Mouse (Mus musculus) lung, adult 18-20 months (tissue): ENCODE measurements around the gene Slc25a48.

Source experiments
- DNase-seq, 2 experiments: peaks; one replicate each; pipeline ENCODE4 v3.0.0; 2022; ENCODE audit warnings: mixed read lengths in 2 of 2

Gene Slc25a48

DNA sequence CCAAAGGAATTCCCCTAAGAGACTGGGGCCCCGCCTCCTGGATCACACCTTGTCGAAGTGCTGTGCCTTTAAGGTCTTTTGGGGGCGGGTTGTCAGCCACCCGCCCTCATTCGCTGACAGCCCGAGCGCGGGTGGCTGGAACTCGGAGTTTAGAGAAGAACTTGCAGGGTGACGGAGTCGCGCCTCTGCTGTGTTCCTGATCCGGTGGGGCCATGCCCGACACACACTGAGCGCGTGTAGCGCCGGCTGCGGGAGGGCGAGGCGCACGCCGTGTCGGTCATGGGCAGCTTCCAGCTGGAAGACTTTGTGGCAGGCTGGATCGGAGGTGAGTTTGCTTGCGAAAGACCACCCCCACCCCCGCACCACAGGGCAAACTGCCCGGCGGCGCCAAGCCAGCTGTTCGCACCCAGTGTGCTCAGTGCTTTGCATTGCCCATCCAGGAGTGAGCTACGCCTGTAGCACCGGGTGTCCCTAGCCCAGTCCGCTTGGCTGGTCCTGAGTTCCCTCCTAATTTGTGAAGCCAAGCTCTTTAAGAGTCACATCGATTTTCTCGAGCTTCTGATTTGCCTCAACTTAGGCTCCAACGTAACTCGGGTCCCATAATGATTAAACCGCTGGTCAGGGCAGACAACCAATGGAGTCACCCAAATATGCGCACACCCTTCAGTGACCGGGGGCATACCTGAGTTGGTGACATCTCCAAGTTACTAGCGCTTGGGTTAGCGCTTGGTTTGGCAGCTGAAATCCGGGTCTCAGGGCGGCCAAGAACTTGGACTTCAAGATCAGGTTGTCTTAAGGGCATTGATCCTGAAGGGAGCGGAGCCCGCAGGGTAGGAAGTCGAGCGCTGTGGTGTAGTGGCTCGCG, at the start of gene Slc25a48:
Slc25a48 (plus strand) TSS at position 145 of the 865 bp plus-strand sequence.
- peak; percentile 42 to 50 for DNase-seq

DNA sequence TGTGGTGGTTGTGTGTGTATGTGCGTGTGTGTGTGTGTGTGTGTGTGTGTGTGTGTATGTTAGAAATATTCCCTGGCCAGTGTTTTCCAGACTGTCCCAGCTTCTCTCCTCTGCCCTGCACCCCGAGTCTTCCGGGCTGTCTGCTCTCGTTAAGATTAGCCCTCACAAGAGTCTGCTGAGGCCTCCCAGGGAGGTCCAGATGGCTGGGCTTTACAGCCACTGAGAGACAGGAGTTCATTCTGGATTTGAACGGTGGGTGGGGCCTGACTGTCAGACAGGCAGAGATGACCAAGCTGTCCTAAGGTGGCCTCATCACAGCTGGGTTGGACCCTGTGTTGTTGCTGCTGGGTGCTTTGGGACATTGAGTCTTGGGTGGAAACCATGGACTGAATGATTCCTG, 40.6 kb upstream of the Slc25a48 start:
- DNase-seq = peak in 1 of 2 experiments; percentile 19

DNA sequence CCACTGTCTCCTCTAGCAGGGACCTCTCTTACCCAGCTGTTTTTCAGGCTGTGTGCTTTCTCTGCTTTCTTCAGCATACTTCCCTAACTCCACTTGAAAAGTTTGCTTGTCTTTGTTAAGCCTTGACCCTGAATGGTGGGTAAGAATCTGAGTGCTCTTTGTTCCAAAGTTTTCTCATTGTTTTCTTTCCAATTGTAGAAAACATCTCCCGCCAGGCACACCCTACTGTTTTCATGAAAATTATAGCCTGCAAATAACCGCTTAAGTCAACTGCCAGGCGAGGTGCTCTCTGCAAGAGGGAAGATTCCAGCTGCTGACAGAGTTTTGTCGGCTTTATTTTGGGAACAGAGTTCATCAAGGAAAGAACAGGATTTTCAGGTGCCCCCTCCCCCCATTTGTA, 37.0 kb upstream of the Slc25a48 start:
- DNase-seq = no peak

DNA sequence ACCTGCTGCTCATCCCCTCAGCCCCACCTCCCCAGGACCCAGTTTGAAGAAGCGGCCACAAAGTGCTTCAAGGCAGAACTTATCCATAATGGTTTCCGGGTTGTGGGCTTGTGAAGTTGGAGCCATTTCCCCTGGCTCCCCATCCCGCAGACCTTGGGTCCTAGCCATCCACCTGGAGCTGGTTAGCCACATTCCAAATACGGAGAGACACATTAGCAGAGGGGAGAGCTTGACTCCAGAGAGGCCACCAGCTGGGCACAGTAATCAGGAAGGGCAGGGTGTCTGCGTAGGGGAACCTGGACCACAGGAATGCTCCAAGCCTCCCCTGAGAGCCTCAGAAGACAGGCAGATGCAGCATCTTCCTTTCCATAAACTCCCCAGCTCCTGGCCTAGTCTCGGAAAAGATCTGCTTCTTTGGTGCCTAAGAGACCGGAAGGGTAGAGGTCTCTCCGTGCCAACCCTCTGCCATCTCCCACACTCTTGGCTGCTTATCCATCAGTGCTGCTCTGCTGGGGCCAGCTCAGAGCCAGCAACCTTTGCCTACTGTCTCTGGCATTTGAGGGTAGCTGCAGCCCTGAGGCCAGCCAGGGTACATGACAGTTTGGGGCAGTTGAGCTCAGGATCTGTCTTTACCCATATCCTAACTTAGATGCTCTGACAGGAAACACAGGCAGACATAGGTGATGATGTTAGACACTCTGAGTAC, 34.6 kb upstream of the Slc25a48 start:
- DNase-seq = no peak

DNA sequence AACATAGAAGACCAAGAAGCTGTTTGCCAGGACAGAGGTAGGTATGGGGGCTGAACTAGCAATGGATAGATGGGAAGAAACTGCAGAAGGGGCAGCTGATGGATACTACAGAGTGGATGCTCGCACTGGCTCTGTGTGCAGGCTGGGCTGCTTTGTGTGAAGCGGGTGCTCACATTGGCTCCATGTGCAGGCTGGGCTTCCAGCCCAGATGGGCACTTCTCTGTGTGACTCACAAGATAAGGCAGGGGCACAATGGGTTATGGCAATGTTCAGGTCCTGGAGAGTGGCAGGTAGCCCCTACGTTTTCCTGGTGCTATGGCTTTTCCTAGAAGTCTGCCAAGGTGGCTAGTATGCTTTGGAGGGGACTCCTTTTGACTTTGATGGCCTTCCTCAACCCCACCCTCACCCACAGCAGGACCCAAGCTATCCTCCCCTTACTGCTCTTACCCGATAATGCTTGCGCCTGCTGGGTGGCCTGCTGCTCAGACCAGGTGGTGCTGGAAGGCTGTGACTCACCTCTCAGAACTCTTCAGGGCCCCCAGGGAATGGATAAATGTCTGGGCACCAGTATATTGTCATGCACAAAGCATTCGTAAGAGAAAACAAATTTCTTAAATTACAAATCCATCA, 33.5 kb upstream of the Slc25a48 start:
- DNase-seq = no peak

DNA sequence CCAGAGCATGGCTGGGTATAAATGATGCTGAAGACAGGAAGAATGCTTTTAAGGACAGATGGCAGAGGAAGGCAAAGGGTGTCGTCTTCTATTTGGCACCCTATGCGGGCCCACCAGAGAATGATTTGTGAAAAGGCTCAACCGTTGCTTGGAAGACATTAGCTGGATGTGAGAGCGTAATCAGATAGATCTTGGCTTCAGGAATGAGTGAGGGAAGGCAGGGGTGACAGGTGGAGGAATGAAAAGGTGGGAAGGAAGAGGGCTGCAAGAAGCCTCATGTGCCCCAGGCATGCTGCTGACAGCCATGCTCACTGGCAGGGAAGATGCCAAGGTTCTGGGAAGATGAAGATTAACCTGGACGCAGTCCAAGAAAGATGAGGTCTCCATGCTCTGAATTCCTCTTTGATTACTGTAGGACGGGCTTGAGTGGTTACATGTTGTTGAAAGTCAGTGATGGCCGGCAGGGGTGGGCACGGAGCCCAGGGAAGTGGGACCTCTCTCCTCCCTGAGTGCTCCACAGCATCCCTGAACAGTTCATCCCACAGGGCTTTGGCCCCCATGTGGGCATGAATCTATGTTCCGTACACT, 25.8 kb upstream of the Slc25a48 start:
- no peak for DNase-seq

DNA sequence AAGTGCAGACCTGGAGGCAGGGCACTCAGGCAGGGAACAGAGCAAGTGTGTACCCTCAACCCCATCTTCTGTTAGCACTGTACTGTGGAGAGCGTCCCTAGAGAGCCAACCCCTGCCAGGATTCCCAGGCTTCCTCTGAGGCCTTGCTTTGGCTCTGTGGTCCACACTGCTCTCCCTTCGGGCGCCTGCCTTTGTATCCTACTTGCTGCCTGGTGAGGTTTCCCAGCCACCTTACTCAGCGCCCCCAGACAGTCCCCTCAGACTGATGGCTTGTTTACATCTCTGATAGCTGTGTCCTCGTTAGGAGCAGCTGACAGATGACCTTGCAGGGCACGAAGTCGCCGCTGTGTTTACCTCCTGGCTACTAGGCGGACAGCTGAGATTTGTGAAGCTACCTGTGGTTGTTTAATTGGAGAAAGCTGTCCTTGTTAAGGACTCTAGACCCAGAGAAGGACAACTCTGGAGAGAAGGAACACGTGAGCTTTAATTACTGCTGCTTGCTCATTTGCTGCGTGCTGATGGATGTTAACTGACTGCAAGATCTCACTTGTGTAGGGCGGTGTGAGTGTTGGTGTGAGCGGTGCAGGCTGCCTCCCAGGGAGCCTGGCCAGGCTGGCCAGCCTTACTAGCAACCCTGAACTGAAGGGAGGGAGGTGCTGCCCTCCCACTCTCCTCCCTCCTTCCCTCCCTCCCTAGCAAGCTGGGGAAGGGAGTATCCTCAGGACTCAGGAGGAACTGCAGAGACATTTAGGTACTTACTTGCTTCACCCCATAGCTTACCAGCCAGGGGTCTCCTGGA, 19.3 kb upstream of the Slc25a48 start:
- DNase-seq = peak in 1 of 2 experiments; percentile 40

DNA sequence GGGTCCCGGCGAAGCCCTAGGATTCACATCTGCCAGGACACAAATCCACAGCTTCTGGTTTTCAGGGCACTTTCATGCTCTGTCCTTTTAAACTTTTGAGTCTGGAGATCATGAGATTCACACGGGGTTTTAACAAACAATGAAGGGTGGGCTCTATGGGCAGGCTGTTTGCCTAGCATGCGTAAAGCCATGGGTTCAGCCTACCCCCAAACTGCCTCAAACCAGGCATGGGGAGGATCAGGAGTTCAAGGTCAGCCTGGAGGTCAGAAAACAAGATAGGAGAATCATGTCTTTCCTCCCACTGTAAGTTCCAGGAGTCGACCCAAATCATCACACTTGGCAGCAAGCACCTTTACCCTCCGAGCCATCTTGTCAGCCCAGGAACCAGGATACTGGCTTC, 18.6 kb upstream of the Slc25a48 start:
- DNase-seq = no peak

DNA sequence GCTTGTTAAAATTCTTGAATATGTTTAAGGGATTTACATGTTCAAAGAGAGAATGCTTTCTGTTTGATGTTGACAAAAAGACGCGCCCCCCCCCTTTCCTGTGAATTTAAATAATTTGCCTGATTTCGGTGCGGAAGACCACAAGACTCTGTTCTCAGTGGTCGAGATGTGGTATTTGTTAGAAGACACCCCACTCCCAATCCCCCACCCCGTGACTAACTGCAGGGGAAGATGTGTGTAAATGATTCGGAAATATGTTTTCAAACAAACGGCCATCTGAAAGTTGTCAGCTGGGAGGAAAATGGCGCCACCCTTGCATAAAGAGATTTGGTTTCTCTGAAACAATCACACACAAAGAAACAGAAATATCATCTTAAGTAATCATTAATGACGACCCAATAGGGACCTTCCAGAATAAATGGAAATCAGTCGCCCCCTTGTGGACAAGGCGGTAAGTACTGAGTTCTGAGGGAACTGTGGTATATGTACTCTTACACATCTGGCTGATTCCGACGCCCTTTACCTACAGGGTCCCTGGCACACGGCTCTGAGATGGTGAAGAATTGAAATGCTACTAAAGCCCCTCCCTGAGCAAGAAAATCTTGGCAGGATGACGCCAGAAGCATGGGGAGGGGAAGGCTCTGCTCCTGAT, 16.0 kb upstream of the Slc25a48 start:
- DNase-seq = peak; percentile 52 to 62

DNA sequence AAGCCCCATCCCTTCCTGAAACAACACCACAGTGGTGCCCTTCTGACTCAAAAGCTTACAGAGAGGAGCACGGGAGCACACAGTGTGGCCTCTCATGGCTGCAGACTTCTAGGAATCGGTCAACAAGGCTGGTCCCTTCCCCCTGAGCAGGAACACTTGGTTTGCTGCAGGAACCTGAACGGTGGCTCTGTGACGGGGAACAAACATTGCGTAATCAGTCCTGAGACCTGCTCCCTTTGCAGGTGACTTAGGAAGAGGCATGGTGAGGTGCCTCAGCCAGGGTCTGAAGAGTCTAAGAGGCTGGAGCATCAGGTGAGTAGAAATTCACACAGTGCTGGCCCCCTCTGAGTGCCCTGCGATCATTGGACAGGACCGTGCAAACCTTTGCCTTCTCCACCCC, 12.2 kb upstream of the Slc25a48 start:
- DNase-seq = peak; percentile 28 to 61

DNA sequence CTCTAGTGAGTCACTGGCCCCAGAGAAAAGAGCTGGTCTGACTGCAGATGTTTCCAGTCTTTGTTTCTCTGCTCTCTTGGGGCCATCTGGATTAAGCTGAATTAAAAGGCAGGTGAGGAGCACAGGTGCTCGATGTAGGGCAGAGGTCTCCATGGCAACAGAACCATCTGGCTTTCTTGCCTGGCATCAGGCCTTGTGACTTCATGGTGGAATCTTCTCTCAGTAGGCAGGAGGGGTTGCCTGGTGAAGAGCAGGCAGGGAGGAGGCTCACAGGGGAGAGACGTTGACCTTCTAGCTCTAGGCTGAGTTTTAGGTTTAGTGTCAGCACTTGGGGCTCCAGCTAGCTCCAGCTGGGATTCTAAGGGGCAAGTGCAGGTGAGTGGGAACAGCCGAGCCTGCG, 11.8 kb upstream of the Slc25a48 start, which contains the start of gene Gm3045:
Gm3045 (plus strand) TSS at position 230 of the 400 bp plus-strand sequence.
- DNase-seq = no peak

DNA sequence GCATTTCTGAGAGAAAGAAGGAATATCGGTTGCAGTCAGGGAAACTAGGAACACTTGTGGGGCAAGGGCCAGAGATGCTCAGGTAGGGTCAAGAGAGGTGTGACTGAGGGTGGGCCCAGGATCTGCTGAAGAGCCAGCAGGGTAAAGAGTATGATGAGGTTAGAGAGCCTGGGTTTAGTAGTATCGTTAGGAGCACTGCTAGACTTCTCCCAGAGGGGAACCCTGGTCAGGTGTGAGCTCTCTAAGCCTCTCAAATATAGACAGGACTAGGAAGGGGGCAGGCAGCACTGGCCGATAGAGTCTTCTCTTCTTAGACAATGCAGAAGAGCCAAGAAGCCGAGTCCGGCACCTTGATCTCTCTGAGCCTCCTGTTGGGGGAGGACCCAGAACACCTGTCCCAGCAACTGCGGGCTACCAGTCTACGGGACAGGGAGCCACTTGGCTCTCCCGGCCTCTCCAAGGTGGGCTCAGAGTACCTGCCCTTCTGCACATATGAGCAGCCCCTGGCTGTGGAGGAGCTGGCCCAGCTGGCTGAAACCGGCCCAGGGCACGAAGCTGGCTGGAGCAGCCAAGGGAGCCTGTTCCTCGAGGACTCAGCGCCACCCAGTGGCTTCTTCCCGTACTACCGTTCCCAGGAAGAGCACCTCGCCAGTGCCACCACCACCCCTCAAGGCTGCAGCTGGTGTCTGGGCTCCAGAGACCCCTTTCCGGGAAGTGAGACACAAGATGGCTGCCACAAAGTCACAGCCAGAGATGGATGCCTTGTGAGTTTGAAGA, 9.2 kb upstream of the Slc25a48 start:
- peak; percentile 36 to 58 for DNase-seq

DNA sequence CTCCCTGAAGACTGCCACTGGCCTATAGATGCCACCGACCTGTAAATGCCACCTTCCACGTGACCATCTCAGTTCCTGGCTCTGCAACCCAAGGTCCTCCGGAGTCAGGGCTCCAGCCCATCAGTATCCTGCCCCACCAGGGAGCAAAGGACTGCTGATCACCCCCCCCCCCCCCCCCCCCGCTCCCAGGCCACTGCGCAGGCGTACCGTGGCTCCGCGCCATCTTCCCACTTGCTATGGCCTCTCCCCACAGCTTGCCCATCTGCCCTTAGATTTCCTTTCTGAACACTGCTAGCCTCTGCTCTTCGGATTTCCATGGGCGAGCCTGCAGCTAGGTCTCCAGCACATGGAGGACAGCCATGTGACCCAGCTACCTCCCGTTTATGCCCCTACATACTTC, 5.7 kb upstream of the Slc25a48 start:
- DNase-seq = no peak

DNA sequence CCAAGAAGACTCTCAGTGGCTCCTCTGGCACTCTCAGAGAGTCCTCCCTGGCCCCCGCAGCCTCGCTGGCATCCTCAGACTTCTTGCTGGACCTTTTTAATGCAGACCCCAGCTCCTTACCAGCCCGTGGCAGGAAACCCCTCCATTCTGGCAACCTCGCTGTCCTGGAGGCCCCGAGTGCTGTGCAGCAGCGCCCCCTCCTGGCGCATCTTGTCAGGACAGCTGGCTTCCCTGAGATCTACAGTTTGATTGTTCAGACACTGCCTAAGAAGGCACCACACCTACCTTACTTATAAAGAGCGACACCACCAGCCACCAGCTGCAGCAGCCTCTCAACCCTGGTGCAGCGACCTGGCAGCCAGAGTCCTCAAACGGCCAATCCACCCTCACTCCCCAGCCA, 4.7 kb upstream of the Slc25a48 start:
- peak; percentile 18 to 32 for DNase-seq

DNA sequence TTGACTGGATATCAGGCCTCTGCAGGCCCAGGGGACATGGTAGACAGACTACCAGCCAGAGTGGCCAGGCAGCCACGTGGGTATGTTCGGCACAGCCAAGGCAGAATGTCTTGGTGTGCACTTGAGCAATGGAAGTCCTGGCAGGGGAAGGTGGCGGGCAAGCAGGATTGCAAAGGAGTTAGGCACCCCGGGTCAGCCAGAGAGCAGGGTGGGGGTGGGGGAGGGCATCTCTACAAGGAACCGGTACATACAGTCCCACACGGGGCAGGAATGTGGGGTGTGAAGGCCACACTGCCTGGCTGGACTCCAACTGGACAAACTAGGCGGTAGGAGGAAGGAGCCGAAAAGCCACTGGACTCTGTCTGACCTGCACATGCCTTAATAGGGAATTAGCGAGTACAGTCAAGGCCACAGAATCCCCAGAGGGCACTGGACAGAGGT, 3.8 kb upstream of the Slc25a48 start:
- peak; percentile 57 to 76 for DNase-seq

DNA sequence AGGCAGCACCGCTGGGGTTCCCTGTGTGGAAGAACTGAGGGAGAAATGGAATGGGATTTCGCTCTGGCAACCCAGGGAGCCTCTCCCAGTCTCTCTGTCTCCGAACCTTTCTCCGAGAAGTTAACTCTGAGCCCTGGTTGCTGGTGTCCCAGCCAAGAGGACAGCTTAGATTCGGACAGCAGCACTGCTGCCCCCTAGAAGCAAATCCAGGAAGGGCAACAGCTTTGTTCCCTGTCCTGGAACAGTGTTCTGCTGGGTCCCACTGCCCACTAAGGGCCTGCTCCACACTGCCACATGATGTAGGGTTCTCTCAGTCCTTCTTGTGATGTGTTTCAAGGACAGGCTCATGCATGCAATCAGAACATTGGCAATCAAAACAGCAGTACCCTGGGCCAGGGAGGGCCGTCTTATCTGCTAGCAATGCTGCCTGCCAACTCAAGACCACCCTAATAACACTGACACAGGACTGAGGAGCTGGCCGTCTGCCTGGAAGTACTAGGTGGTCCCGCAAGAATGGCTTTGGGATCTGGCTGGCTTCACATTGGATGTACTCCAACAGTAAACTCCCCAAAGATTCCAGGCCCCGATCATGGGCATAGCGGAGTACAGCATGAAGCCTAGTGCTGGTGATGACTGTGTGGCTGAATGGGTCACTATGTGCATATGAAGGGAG, 2.4 kb upstream of the Slc25a48 start:
- no peak for DNase-seq

DNA sequence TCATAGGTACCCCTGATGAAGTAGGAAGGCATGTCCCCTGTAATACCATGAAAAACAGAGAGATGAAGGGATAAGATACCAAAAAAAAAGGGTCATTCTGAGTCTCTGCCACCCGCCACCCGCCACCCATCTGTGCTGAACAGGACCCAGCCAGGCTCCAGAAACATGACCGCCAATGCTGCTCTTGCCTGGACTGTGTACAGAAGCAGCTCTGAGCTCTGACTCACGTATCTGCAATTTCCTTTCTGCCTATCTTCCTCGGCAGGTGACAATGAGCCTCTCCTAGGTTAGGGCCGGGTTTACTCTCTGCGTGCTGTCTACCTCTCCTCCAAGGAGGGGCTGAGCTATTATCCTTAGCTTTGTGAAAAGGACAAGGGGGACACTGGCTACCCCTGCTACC, 5.3 kb downstream of the Slc25a48 start:
- DNase-seq = no peak

DNA sequence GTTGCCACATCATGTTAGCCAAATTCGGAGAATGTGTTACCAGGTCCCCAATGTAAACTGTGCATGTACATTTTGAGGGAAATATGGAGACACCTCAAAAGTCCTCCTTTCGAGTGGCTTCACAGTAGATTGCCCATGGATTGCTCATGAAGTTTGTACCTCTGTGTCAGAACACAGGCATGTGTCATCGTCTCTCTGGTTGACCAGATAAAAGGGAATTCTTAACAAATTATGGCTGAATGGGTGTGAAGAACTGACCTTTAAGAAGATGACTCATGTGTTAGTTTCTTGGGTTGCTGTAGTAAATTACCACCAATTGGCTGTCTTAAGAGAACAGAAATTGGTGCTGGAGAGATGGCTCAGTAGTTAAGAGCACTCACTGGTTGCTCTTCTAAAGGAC, 6.0 kb downstream of the Slc25a48 start:
- no peak for DNase-seq

DNA sequence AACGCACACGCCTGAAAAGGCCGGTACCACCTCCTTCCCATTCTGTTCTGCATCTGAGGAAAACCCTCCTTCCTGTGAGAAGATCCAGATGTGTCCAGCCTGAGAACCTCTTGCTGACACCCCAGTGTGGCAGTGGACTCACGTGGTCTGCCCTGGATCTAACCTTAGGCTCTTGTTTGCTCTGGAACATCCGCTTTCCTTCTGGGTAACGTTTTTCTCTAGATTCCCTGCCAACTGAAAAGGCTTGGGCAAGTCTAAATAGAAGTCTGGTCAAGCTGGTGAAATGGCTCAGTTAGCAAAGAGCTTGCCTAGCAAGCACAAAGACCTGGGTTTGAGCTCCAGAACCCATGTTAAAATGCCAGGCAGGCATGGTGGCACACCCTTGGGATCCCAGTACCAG, 6.8 kb downstream of the Slc25a48 start:
- DNase-seq = no peak
